Mouse (Mus musculus) lung, postnatal 0 days (tissue): ENCODE data around the gene Osbpl3. TPM values are rescaled to one million over a fixed set of nuclear protein-coding genes. Genes with fewer than 3 reads are reported as not detected.

Experiments used
- ATAC-seq: fragments of 200-750 bp; cut with Nextera tagmentation; 2 replicates; pipeline ENCODE4 v1.8.0; 2017; ENCODE audit warnings: moderate library complexity
- DNase-seq: peaks from one replicate; pipeline ENCODE4 v3.0.0-alpha.2; 2016; ENCODE audit warnings: low spot score
- H3K27ac ChIP-seq: fragments of 300-500 bp; sonication (generic); 2 replicates; pipeline ENCODE4 v1.5.1; 2014; ENCODE audit warnings: antibody characterized with exemption, mild to moderate bottlenecking, low read length, mixed read lengths
- H3K27me3 ChIP-seq: fragments of 300-500 bp; sonication (generic); replicated peaks from 2 replicates; pipeline ENCODE4 v1.6.1; 2014; ENCODE audit warnings: low read length, mixed read lengths; ENCODE audit not compliant: insufficient read depth
- H3K36me3 ChIP-seq: fragments of 300-500 bp; sonication (generic); 2 replicates; pipeline ENCODE4 v1.6.1; 2014; ENCODE audit warnings: low read length, mixed read lengths; ENCODE audit not compliant: insufficient read depth
- H3K4me1 ChIP-seq: fragments of 300-500 bp; sonication (generic); 2 replicates; pipeline ENCODE4 v1.6.1; 2014; ENCODE audit warnings: antibody characterized with exemption, low read depth, low read length, mixed read lengths; ENCODE audit not compliant: insufficient read depth
- H3K4me2 ChIP-seq: fragments of 300-500 bp; sonication (generic); replicated peaks from 2 replicates; pipeline ENCODE4 v1.6.1; 2014; ENCODE audit warnings: low read depth, mild to moderate bottlenecking, low read length, moderate library complexity, mixed read lengths
- H3K4me3 ChIP-seq: fragments of 300-500 bp; sonication (generic); 2 replicates; pipeline ENCODE4 v1.5.1; 2014; ENCODE audit warnings: low read depth, low read length
- H3K9ac ChIP-seq: fragments of 300-500 bp; sonication (generic); replicated peaks from 2 replicates; pipeline ENCODE4 v1.6.1; 2014; ENCODE audit warnings: low read depth, mild to moderate bottlenecking
- H3K9me3 ChIP-seq: fragments of 300-500 bp; sonication (generic); 2 replicates; pipeline ENCODE4 v1.6.1; 2016; ENCODE audit warnings: low read length, mixed read lengths
- CTCF ChIP-seq: IDR thresholded peaks from 2 replicates; pipeline ENCODE4 v1.5.1; 2016; ENCODE audit warnings: antibody characterized with exemption, mild to moderate bottlenecking
- EP300 ChIP-seq: IDR thresholded peaks from 2 replicates; pipeline ENCODE4 v1.6.1; 2016; ENCODE audit warnings: antibody characterized with exemption, mild to moderate bottlenecking, control low read depth
- WGBS: fragments of 180-500 bp; shearing (Covaris S2); extraction: QIAGEN DNeasy Blood & Tissue Kit; methylation state at CpG from one replicate; pipeline ENCODE4 v1.1.7; 2014; 5-methylcytosine and 5-hydroxymethylcytosine counted together
- polyA plus RNA-seq: library from polyadenylated mRNA; unstranded; fragments of >200 nt; fragmentation: Nextera tagmentation; extraction: Ambion mirVana; gene quantifications from 2 replicates; pipeline ENCODE4 v1.2.1, GENCODE M21; 2015

Osbpl3 gene
- polyA plus RNA-seq, 1 experiment from 2014 or later, result 4.7 TPM

- 100% methylated on average over 1 of the region's 1 CpGs for WGBS
- no peak overlapping the region for H3K4me2 ChIP-seq
- no peak overlapping the region for H3K27ac ChIP-seq
- no peaks in the 10 kb centered on the region for H3K27me3 ChIP-seq
- no peak overlapping the region for H3K4me3 ChIP-seq
- no peak overlapping the region for H3K9ac ChIP-seq
- ATAC-seq (no peak), DNase-seq (no peak)
- no peaks in the 10 kb centered on the region; the same call in 1 of the 2 replicates for H3K4me1 ChIP-seq
- TF ChIP-seq EP300 (no peak), CTCF (no peak)
- H3K36me3 ChIP-seq, result no peaks in the 10 kb centered on the region
- H3K9me3 ChIP-seq, result no peaks in the 10 kb centered on the region
These were observed 79.3 kb downstream of the Osbpl3 start for GRCm38 (mm10) chr6:50376684-50377083.

- WGBS, result 54% methylated on average over 5 of the region's 5 CpGs
- ATAC-seq (peak; percentile 37), DNase-seq (peak; percentile 34)
- H3K9ac ChIP-seq, result no peak overlapping the region
- no peaks in the 10 kb centered on the region for H3K27me3 ChIP-seq
- TF ChIP-seq CTCF (no peak), EP300 (no peak)
- no peaks in the 10 kb centered on the region for H3K36me3 ChIP-seq
- H3K27ac ChIP-seq, result no peak overlapping the region
- no peak overlapping the region for H3K4me3 ChIP-seq
- H3K4me1 ChIP-seq, result no peaks in the 10 kb centered on the region; the same call in 1 of the 2 replicates
- H3K9me3 ChIP-seq, result no peaks in the 10 kb centered on the region
- H3K4me2 ChIP-seq, result no peak overlapping the region
These were observed 83.2 kb downstream of the Osbpl3 start for GRCm38 (mm10) chr6:50372516-50373424.

- no peaks in the 10 kb centered on the region for H3K36me3 ChIP-seq
- no peak overlapping the region for H3K4me3 ChIP-seq
- no peaks in the 10 kb centered on the region for H3K9me3 ChIP-seq
- no peaks in the 10 kb centered on the region for H3K27me3 ChIP-seq
- ATAC-seq (no peak), DNase-seq (no peak)
- no peak overlapping the region for H3K27ac ChIP-seq
- H3K9ac ChIP-seq, result no peak overlapping the region
- no peak overlapping the region for H3K4me2 ChIP-seq
- H3K4me1 ChIP-seq, result no peaks in the 10 kb centered on the region
- TF ChIP-seq EP300, result no peak
- TF ChIP-seq CTCF, result no peak
- 77% methylated on average over 8 of the region's 8 CpGs for WGBS
These were observed 84.4 kb downstream of the Osbpl3 start for GRCm38 (mm10) chr6:50371501-50372086.

- WGBS, result 84% methylated on average over 8 of the region's 8 CpGs
- ATAC-seq (no peak), DNase-seq (no peak)
- no peaks in the 10 kb centered on the region for H3K4me1 ChIP-seq
- H3K9me3 ChIP-seq, result no peaks in the 10 kb centered on the region
- H3K4me3 ChIP-seq, result no peak overlapping the region
- no peak overlapping the region for H3K27ac ChIP-seq
- TF ChIP-seq CTCF (no peak), EP300 (no peak)
- H3K27me3 ChIP-seq, result no peaks in the 10 kb centered on the region
- no peak overlapping the region for H3K9ac ChIP-seq
- no peaks in the 10 kb centered on the region for H3K36me3 ChIP-seq
- H3K4me2 ChIP-seq, result no peak overlapping the region
These were observed 87.3 kb downstream of the Osbpl3 start for GRCm38 (mm10) chr6:50368502-50369292.

GRCm38 (mm10) chr6:50367836-50368235 lies 88.2 kb downstream of the Osbpl3 start:
- Histone ChIP-seq H3K27ac (no peak overlapping the region), H3K4me2 (no peak overlapping the region), H3K9ac (no peak overlapping the region), H3K36me3 (no peaks in the 10 kb centered on the region), H3K4me1 (no peaks in the 10 kb centered on the region), H3K9me3 (no peaks in the 10 kb centered on the region), H3K4me3 (no peak overlapping the region), H3K27me3 (no peaks in the 10 kb centered on the region)
- no peak for ATAC-seq
- 70% methylated on average over 5 of the region's 5 CpGs for WGBS
- TF ChIP-seq CTCF, result no peak
- no peak for TF ChIP-seq EP300
- DNase-seq, result no peak

GRCm38 (mm10) chr6:50366724-50367123 lies 89.3 kb downstream of the Osbpl3 start:
- TF ChIP-seq EP300 (no peak), CTCF (no peak)
- no peak for ATAC-seq

More at GRCm38 (mm10) chr6:50366724-50367123, 89.3 kb downstream of the Osbpl3 start:
- no peaks in the 10 kb centered on the region for H3K4me1 ChIP-seq
- no peaks in the 10 kb centered on the region for H3K9me3 ChIP-seq
- DNase-seq, result no peak
- no peak overlapping the region for H3K4me2 ChIP-seq
- H3K4me3 ChIP-seq, result no peak overlapping the region
- H3K27ac ChIP-seq, result no peak overlapping the region
- H3K36me3 ChIP-seq, result no peaks in the 10 kb centered on the region
- 70% methylated on average over 5 of the region's 5 CpGs for whole genome bisulfite sequencing
- H3K27me3 ChIP-seq, result no peaks in the 10 kb centered on the region
- no peak overlapping the region for H3K9ac ChIP-seq
